Mouse (Mus musculus) erythroblast, embryonic 14.5 days (primary cell): Measurements from ENCODE around the gene Ntm.

Experiments used
- GATA1 ChIP-seq: IDR thresholded peaks from 2 replicates; pipeline ENCODE4 v1.6.1; 2012; ENCODE audit warnings: low read length, inconsistent platforms, mixed read lengths
- TAL1 ChIP-seq: IDR thresholded peaks from 3 replicates; pipeline ENCODE4 v1.6.1; 2012; ENCODE audit warnings: low read length, inconsistent platforms, mixed read lengths

DNA sequence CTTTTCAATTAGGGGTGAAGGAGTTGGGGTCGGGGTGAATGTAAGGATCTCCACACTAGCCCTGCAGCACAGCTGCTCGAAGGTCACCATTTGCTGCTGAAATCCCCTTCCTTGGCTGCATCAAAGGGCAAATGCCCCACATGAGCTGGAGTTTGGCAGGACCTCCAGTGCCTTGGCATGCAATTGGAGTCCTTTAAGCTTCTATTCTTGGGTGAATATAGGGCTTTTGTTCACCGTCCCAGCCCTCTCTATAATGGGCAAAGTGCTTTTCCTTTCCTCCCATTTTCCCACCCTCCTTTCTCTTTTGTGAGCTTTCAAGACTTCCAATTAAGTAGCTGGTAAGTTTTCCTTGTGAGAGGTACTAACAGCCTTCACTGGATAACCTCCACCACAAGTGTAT lies 156.2 kb downstream of the Ntm start:
- TF ChIP-seq TAL1, result no peak
- TF ChIP-seq GATA1, result no peak
